Mouse (Mus musculus) cerebellum, postnatal 25 days (tissue): ENCODE measurements at regions not wholly inside any gene's neighbourhood (a gene's known extent, or its start where the extent isn't known, plus 50 kb on each side); places are given as distances from the start of the nearest gene placed in this dataset.

Source experiments
- DNase-seq, 2 experiments: peaks; one replicate each; pipeline ENCODE4 v3.0.0; 2021; ENCODE audit warnings: mixed read lengths in 2 of 2

GRCm38 (mm10) chr6:97741427-97741826 lies 65.4 kb upstream of the Mitf start:
- no peak for DNase-seq

- DNase-seq, result no peak
Measured at GRCm38 (mm10) chr6:97740851-97741201, 66.0 kb upstream of the Mitf start.

- DNase-seq, result peak; percentile 36 to 74
Measured at GRCm38 (mm10) chr6:97740107-97740850, 66.6 kb upstream of the Mitf start.

- DNase-seq, result peak in 1 of 2 experiments; percentile 14
Measured at GRCm38 (mm10) chr6:97738846-97739245, 68.0 kb upstream of the Mitf start.

GRCm38 (mm10) chr6:97730835-97731234 lies 76.0 kb upstream of the Mitf start:
- no peak for DNase-seq

GRCm38 (mm10) chr6:97718184-97718910 lies 88.5 kb upstream of the Mitf start:
- DNase-seq, result no peak

GRCm38 (mm10) chr6:97707401-97707800 lies 90.1 kb upstream of the Frmd4b start:
- DNase-seq, result no peak

- no peak for DNase-seq
Measured at GRCm38 (mm10) chr6:97704361-97704760, 87.0 kb upstream of the Frmd4b start.

- DNase-seq, result no peak
Measured at GRCm38 (mm10) chr6:97699752-97700098, 82.4 kb upstream of the Frmd4b start.

GRCm38 (mm10) chr6:97699054-97699751 lies 81.9 kb upstream of the Frmd4b start:
- DNase-seq, result no peak

GRCm38 (mm10) chr6:97693281-97693680 lies 75.9 kb upstream of the Frmd4b start:
- no peak for DNase-seq

- no peak for DNase-seq
Measured at GRCm38 (mm10) chr6:97691136-97691535, 73.8 kb upstream of the Frmd4b start.

GRCm38 (mm10) chr6:97684335-97684734 lies 67.0 kb upstream of the Frmd4b start:
- DNase-seq, result no peak

- DNase-seq, result no peak
Measured at GRCm38 (mm10) chr6:97682213-97682612, 64.9 kb upstream of the Frmd4b start.

- no peak for DNase-seq
Measured at GRCm38 (mm10) chr6:97675181-97675756, 57.9 kb upstream of the Frmd4b start.

- DNase-seq, result no peak
Measured at GRCm38 (mm10) chr6:97666818-97667629, 49.7 kb upstream of the Frmd4b start.
